Mouse (Mus musculus) embryonic facial prominence, embryonic 14.5 days (tissue): ENCODE data around the gene Olfr270. TPM values are rescaled to one million over a fixed set of nuclear protein-coding genes. Genes with fewer than 3 reads are reported as not detected.
A peak's percentile ranks its signal among the peaks of the same experiment; 100 is the strongest.

Experiments
- ATAC-seq: fragments of 200-750 bp; cut with Nextera tagmentation; 2 replicates; pipeline ENCODE4 v1.8.0; 2017; ENCODE audit warnings: low read depth, moderate number of reproducible peaks, moderate TSS enrichment
- DNase-seq: peaks from one replicate; pipeline ENCODE4 v3.0.0-alpha.2; 2015; ENCODE audit warnings: low spot score
- H3K27ac ChIP-seq: fragments of 300-500 bp; sonication (generic); replicated peaks from 2 replicates; pipeline ENCODE4 v1.5.1; 2014; ENCODE audit warnings: low read depth, mild to moderate bottlenecking, low read length, moderate library complexity
- H3K27me3 ChIP-seq: fragments of 300-500 bp; sonication (generic); replicated peaks from 2 replicates; pipeline ENCODE4 v1.6.1; 2014; ENCODE audit warnings: low read length; ENCODE audit not compliant: control insufficient read depth, insufficient read depth
- H3K36me3 ChIP-seq: fragments of 300-500 bp; sonication (generic); 2 replicates; pipeline ENCODE4 v1.6.1; 2014; ENCODE audit warnings: low read length, mixed read lengths; ENCODE audit not compliant: control insufficient read depth, insufficient read depth
- H3K4me1 ChIP-seq: fragments of 300-500 bp; sonication (generic); 2 replicates; pipeline ENCODE4 v1.6.1; 2014; ENCODE audit warnings: antibody characterized with exemption, low read length; ENCODE audit not compliant: control insufficient read depth, insufficient read depth
- H3K4me2 ChIP-seq: fragments of 300-500 bp; sonication (generic); 2 replicates; pipeline ENCODE4 v1.6.1; 2014; ENCODE audit warnings: low read depth, mild to moderate bottlenecking, low read length, moderate library complexity, mixed read lengths
- H3K4me3 ChIP-seq: fragments of 300-500 bp; sonication (generic); 2 replicates; pipeline ENCODE4 v1.5.1; 2014; ENCODE audit warnings: low read depth, mild to moderate bottlenecking, low read length
- H3K9ac ChIP-seq: fragments of 300-500 bp; sonication (generic); 2 replicates; pipeline ENCODE4 v1.6.1; 2014; ENCODE audit warnings: low read depth, mild to moderate bottlenecking, low read length, moderate library complexity, mixed read lengths
- H3K9me3 ChIP-seq: fragments of 300-500 bp; sonication (generic); 2 replicates; pipeline ENCODE4 v1.6.1; 2016; ENCODE audit warnings: low read length; ENCODE audit not compliant: control insufficient read depth
- WGBS: fragments of 180-500 bp; shearing (Covaris S2); extraction: QIAGEN DNeasy Blood & Tissue Kit; methylation state at CpG from one replicate; pipeline ENCODE4 v1.1.7; 2014; 5-methylcytosine and 5-hydroxymethylcytosine counted together
- polyA plus RNA-seq: library from polyadenylated mRNA; unstranded; fragments of >200 nt; fragmentation: Nextera tagmentation; extraction: Ambion mirVana; gene quantifications from 2 replicates; pipeline ENCODE4 v1.2.1, GENCODE M21; 2014

Olfr270 gene
- not detected in 2 replicates for polyA plus RNA-seq

DNA sequence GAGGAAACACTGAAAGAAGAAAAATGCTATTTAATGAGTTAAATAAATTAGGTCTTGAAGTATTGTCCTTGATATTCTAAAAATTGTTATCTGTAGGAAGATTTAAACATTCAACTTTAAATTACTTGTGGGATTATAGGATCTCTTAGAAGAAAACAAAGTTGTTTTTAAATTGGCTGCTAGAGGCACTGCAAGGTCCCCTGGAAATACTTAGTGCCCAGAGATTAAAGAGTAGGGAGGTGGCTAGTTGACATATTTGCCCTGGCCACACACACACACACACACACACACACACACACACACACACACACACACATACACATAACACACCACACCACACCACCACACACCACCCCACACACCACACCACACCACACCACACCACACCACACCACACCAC lies at the start of gene Olfr270:
Gene Olfr270, plus strand, starts transcription at position 301 of the 400 bp plus-strand sequence.
- H3K27me3 ChIP-seq, result no peaks in the 10 kb centered on the region
- H3K4me1 ChIP-seq, result no peaks in the 10 kb centered on the region
- no peaks in the 10 kb centered on the region for H3K9me3 ChIP-seq
- no peak within 1 kb of the TSS for H3K4me3 ChIP-seq
- no peak for ATAC-seq
- no peak within 1 kb of the TSS for H3K27ac ChIP-seq
- no peaks in the 10 kb centered on the region for H3K36me3 ChIP-seq
- no peak for DNase-seq
- H3K4me2 ChIP-seq, result no peak within 1 kb of the TSS
- H3K9ac ChIP-seq, result no peak within 1 kb of the TSS

- 84% methylated on average over 6 of the region's 6 CpGs for WGBS
- ATAC-seq, result no peak
Observed at GRCm38 (mm10) chr4:52916659-52917310, 47.6 kb upstream of the Olfr270 start.

GRCm38 (mm10) chr4:52917311-52917688 lies 47.0 kb upstream of the Olfr270 start:
- ATAC-seq (no peak), DNase-seq (no peak)
- Histone ChIP-seq H3K9me3 (no peaks in the 10 kb centered on the region), H3K4me1 (no peaks in the 10 kb centered on the region), H3K4me3 (no peak overlapping the region), H3K27me3 (no peaks in the 10 kb centered on the region), H3K9ac (no peak overlapping the region), H3K36me3 (no peaks in the 10 kb centered on the region), H3K27ac (no peak overlapping the region), H3K4me2 (no peak overlapping the region)
- WGBS, result 73% methylated on average over 2 of the region's 2 CpGs

More at GRCm38 (mm10) chr4:52916659-52917310, 47.6 kb upstream of the Olfr270 start:
- H3K9ac ChIP-seq, result no peak overlapping the region
- H3K27ac ChIP-seq, result no peak overlapping the region
- no peaks in the 10 kb centered on the region for H3K27me3 ChIP-seq
- H3K4me3 ChIP-seq, result no peak overlapping the region
- H3K4me2 ChIP-seq, result no peak overlapping the region
- no peak for DNase-seq
- no peaks in the 10 kb centered on the region for H3K9me3 ChIP-seq
- no peaks in the 10 kb centered on the region for H3K36me3 ChIP-seq
- no peaks in the 10 kb centered on the region for H3K4me1 ChIP-seq

GRCm38 (mm10) chr4:52919078-52919477 lies 45.3 kb upstream of the Olfr270 start, which contains the start of gene Olfr272:
Gene Olfr272 (minus strand): TSS chr4:52919178.
- no peaks in the 10 kb centered on the region for H3K27me3 ChIP-seq
- H3K27ac ChIP-seq, result no peak within 1 kb of the TSS
- DNase-seq, result no peak
- no peak for ATAC-seq
- H3K9ac ChIP-seq, result no peak within 1 kb of the TSS
- H3K4me3 ChIP-seq, result no peak within 1 kb of the TSS
- WGBS, result 85% methylated on average over 2 of the region's 2 CpGs
- H3K36me3 ChIP-seq, result no peaks in the 10 kb centered on the region
- H3K4me2 ChIP-seq, result no peak within 1 kb of the TSS
- no peaks in the 10 kb centered on the region for H3K4me1 ChIP-seq
- H3K9me3 ChIP-seq, result no peaks in the 10 kb centered on the region

- 84% methylated on average over 4 of the region's 4 CpGs for WGBS
- DNase-seq (no peak), ATAC-seq (no peak)
- Histone ChIP-seq H3K36me3 (no peaks in the 10 kb centered on the region), H3K27me3 (no peaks in the 10 kb centered on the region), H3K9me3 (no peaks in the 10 kb centered on the region), H3K4me3 (no peak overlapping the region), H3K4me1 (no peaks in the 10 kb centered on the region), H3K27ac (no peak overlapping the region), H3K9ac (no peak overlapping the region), H3K4me2 (no peak overlapping the region)
Observed at GRCm38 (mm10) chr4:52930480-52930879, 33.9 kb upstream of the Olfr270 start.

GRCm38 (mm10) chr4:52946665-52947064 lies 17.7 kb upstream of the Olfr270 start:
- Histone ChIP-seq H3K9ac (no peak overlapping the region), H3K4me3 (no peak overlapping the region), H3K4me2 (no peak overlapping the region), H3K36me3 (no peaks in the 10 kb centered on the region), H3K9me3 (no peaks in the 10 kb centered on the region), H3K27me3 (no peaks in the 10 kb centered on the region), H3K27ac (no peak overlapping the region), H3K4me1 (no peaks in the 10 kb centered on the region)
- no peak for DNase-seq
- no peak for ATAC-seq

DNA sequence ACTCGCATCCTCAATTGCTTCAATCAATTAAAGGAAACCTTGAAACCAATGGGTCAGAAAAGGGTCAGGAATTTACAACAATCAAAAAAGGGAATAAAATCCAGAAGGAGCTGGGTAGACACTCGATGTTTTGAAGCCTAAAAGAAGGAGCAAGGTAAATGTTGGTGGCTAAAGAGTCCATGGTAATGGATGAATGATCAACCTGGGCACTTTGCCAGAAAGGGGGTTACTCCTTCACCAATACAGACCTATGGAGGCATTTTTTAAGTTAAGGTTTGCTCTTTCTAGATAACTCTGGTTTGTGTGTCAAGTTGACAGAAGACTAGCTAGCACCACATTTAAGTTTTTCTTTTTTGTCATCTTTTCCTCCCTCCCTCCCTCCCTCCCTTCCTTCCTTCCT lies 15.3 kb upstream of the Olfr270 start:
- Histone ChIP-seq H3K9me3 (no peaks in the 10 kb centered on the region), H3K4me3 (no peak overlapping the region), H3K36me3 (no peaks in the 10 kb centered on the region), H3K27me3 (no peaks in the 10 kb centered on the region), H3K4me1 (no peaks in the 10 kb centered on the region), H3K4me2 (no peak overlapping the region), H3K9ac (no peak overlapping the region), H3K27ac (no peak overlapping the region)
- WGBS, result 78% methylated on average over 2 of the region's 2 CpGs
- ATAC-seq (no peak), DNase-seq (no peak)

- H3K4me3 ChIP-seq, result no peak overlapping the region
- no peaks in the 10 kb centered on the region for H3K36me3 ChIP-seq
- WGBS, result 44% methylated on average over 4 of the region's 4 CpGs
- H3K4me2 ChIP-seq, result no peak overlapping the region
- H3K9me3 ChIP-seq, result no peaks in the 10 kb centered on the region
- H3K27me3 ChIP-seq, result no peaks in the 10 kb centered on the region
- ATAC-seq, result no peak
- no peak overlapping the region for H3K9ac ChIP-seq
- H3K4me1 ChIP-seq, result no peaks in the 10 kb centered on the region
- no peak overlapping the region for H3K27ac ChIP-seq
- peak; percentile 63 for DNase-seq
Observed at GRCm38 (mm10) chr4:52958693-52959092, 5.7 kb upstream of the Olfr270 start.

- H3K27ac ChIP-seq, result no peak overlapping the region
- no peaks in the 10 kb centered on the region for H3K9me3 ChIP-seq
- DNase-seq, result peak; percentile 22
- H3K4me3 ChIP-seq, result no peak overlapping the region
- no peak for ATAC-seq
- no peaks in the 10 kb centered on the region for H3K4me1 ChIP-seq
- H3K4me2 ChIP-seq, result no peak overlapping the region
- no peaks in the 10 kb centered on the region for H3K36me3 ChIP-seq
- no peak overlapping the region for H3K9ac ChIP-seq
- no peaks in the 10 kb centered on the region for H3K27me3 ChIP-seq
- WGBS, result 64% methylated on average over 2 of the region's 2 CpGs
Observed at GRCm38 (mm10) chr4:52985216-52985615, 20.9 kb downstream of the Olfr270 start.
